Mouse (Mus musculus) midbrain, embryonic 12.5 days (tissue): Measurements from ENCODE around the gene Il16. TPM values are rescaled to one million over a fixed set of nuclear protein-coding genes. Genes with fewer than 3 reads are reported as not detected.
"Not testable (repeated sequence)": the region's sequence is repeated elsewhere in the genome, so short reads cannot be mapped to it uniquely, and the experiment has no call there.

ENCODE experiments used
- ATAC-seq: fragments of 200-750 bp; cut with Nextera tagmentation; 2 replicates; pipeline ENCODE4 v1.8.0; 2017; ENCODE audit warnings: low read depth, moderate TSS enrichment, moderate library complexity; ENCODE audit not compliant: low FRiP score
- H3K27ac ChIP-seq: fragments of 300-500 bp; sonication (generic); replicated peaks from 2 replicates; pipeline ENCODE4 v1.5.1; 2016; ENCODE audit warnings: mild to moderate bottlenecking
- H3K27me3 ChIP-seq: fragments of 300-500 bp; sonication (generic); 2 replicates; pipeline ENCODE4 v1.6.1; 2016; ENCODE audit warnings: mild to moderate bottlenecking
- H3K36me3 ChIP-seq: fragments of 300-500 bp; sonication (generic); 2 replicates; pipeline ENCODE4 v1.6.1; 2016
- H3K4me1 ChIP-seq: fragments of 300-500 bp; sonication (generic); 2 replicates; pipeline ENCODE4 v1.6.1; 2016
- H3K4me2 ChIP-seq: fragments of 300-500 bp; sonication (generic); replicated peaks from 2 replicates; pipeline ENCODE4 v1.6.1; 2016; ENCODE audit warnings: mild to moderate bottlenecking, moderate library complexity
- H3K4me3 ChIP-seq: fragments of 300-500 bp; sonication (generic); 2 replicates; pipeline ENCODE4 v1.5.1; 2016; ENCODE audit warnings: mild to moderate bottlenecking
- H3K9ac ChIP-seq: fragments of 300-500 bp; sonication (generic); replicated peaks from 2 replicates; pipeline ENCODE4 v1.6.1; 2016; ENCODE audit warnings: mild to moderate bottlenecking, moderate library complexity
- H3K9me3 ChIP-seq: fragments of 300-500 bp; sonication (generic); 2 replicates; pipeline ENCODE4 v1.6.1; 2016; ENCODE audit warnings: mild to moderate bottlenecking
- WGBS: fragments of 180-500 bp; shearing (Covaris S2); methylation state at CpG from one replicate; pipeline ENCODE4 v1.1.7; 2016; 5-methylcytosine and 5-hydroxymethylcytosine counted together
- polyA plus RNA-seq: library from polyadenylated mRNA; unstranded; fragments of >200 nt; fragmentation: Nextera tagmentation; extraction: Ambion mirVana; gene quantifications from 2 replicates; pipeline ENCODE4 v1.2.1, GENCODE M21; 2016

Gene Il16
- polyA plus RNA-seq, 1 experiment from 2014 or later, result 1.4 TPM

DNA sequence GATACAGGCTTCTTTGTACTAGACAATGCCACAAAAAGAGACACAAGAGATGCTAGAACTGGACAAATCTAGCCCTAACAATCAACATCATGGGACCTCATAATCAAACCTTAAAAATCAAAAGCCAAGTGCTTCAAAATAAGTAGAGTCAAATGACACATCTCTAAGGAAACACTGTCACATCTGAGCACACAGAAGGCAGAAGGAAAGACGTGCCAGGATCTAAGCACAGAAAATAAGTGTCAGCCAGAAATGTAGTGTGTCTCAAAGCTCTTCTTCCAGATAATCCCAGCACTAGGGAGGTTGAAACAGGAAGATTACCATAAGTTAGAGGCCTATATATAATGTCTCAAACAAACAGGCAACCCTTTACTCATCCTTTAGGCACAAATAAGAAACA, 31.9 kb downstream of the Il16 start:
- 74% methylated on average over 1 of the region's 1 CpGs for WGBS
- no peak for ATAC-seq

DNA sequence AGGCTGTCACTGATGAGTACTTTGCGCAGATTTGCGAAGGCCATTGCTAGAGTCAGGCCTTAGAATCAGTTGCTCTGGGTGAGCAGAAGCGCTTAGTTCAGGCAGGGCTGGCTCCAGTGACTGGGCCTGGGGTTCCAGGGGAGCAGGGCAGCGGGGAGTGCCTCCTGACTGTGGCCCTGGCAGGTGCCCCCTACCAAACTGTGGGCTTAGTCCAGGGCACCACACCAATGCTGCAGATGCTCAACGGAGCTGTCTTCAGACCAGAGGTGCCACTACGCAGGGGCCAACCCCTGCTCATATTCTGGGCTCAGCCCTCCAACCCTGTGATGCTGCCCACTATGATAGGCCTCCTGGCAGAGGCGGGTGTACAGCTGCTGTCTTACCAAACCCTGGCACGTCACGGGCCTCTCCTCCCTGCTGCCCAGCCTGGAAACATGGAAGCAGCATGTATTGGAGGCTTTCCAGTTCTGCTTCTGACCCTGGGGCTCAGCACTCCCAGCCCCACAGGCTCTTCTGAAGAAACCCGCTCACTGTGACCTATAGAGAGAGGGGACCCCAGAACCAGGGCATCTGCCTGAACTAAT, 33.8 kb downstream of the Il16 start:
- not testable (repeated sequence) for H3K4me3 ChIP-seq, H3K4me1 ChIP-seq, H3K27me3 ChIP-seq, H3K4me2 ChIP-seq, ATAC-seq, H3K9ac ChIP-seq, H3K9me3 ChIP-seq, H3K36me3 ChIP-seq, H3K27ac ChIP-seq
- WGBS, result 87% methylated on average over 10 of the region's 10 CpGs

More for the DNA sequence above, 31.9 kb downstream of the Il16 start:
- Histone ChIP-seq H3K4me1 (no peaks in the 10 kb centered on the region), H3K9ac (no peak overlapping the region), H3K4me3 (no peak overlapping the region), H3K4me2 (no peak overlapping the region), H3K27ac (no peak overlapping the region), H3K36me3 (no peaks in the 10 kb centered on the region), H3K9me3 (0 out of 2 replicates have a peak, but pooled peaks cover 4% of the 10 kb centered on the region), H3K27me3 (no peaks in the 10 kb centered on the region)

DNA sequence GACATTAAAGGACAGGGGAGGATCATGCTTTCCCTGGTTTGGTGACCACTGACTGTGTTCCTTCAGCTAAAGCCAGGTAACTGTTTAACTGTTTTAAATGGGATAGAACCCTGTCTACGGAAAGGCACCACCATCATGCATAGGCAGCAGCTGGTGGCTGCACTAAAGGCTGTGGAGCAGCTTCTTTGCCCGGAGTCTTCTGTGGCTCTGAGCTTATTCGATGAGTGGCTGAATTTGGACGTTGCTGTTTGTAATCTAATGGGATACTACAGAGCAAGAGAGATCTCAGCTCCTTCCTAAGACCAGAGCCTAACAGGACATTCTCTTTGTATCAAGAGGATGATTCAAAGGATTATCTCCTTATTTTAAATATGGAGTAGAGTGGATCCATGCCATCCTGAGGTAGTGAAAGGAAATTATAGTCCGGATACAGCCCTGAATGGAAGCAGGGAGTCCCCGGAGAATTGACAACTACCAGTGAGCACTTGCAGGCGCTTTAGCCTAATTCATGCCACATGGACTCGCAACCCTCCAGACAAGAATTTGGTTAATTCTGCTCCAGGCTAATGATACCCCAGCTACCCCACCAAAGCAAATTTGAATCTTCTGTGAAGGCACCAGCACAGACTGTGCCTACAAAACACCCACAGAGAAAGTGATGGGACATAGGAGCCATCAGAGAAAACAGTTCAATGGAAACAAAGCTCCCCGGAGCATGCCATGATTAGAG, 42.3 kb downstream of the Il16 start:
- Histone ChIP-seq H3K4me2 (no peak overlapping the region), H3K4me1 (no peaks in the 10 kb centered on the region), H3K9me3 (no peaks in the 10 kb centered on the region), H3K27ac (no peak overlapping the region), H3K9ac (no peak overlapping the region), H3K27me3 (no peaks in the 10 kb centered on the region), H3K36me3 (no peaks in the 10 kb centered on the region), H3K4me3 (no peak overlapping the region)
- no peak for ATAC-seq
- 73% methylated on average over 9 of the region's 9 CpGs for WGBS

DNA sequence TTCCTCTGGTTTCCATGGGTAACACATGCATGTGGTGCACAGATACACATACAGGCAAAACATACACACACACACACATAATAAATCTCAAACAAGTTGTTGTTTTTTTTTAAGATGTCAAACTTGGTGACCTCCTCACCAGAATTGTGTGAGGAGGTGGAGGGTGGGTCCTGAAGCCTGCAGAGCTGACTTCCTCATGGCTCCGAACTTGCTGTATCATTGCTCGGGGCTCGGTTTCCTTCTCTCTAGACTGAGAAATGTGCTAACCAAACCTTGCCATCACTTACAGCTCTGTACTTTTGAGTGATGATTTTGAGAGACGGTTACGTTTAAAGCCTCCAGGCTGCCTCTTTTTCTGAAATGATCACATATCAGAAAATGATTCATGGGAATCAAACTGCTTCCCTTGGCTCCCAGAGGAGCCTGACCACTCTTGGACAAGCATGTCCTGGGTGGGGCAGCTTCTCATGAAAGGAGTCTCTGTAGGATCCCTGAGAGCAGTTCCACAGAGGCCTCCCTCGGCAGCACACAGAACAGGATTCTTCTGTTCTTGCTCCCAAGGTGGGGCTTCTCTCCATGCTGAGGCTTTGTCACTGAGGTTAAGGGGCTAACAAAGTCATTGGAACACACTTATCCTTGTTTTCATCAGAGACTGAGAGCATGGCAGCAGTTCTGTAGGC, 46.3 kb downstream of the Il16 start:
- H3K27ac ChIP-seq, result no peak overlapping the region
- no peak overlapping the region for H3K4me3 ChIP-seq
- H3K27me3 ChIP-seq, result no peaks in the 10 kb centered on the region
- H3K9me3 ChIP-seq, result no peaks in the 10 kb centered on the region
- H3K9ac ChIP-seq, result no peak overlapping the region
- no peak overlapping the region for H3K4me2 ChIP-seq
- no peaks in the 10 kb centered on the region for H3K4me1 ChIP-seq
- ATAC-seq, result no peak
- 81% methylated on average over 6 of the region's 6 CpGs for WGBS
- H3K36me3 ChIP-seq, result no peaks in the 10 kb centered on the region

DNA sequence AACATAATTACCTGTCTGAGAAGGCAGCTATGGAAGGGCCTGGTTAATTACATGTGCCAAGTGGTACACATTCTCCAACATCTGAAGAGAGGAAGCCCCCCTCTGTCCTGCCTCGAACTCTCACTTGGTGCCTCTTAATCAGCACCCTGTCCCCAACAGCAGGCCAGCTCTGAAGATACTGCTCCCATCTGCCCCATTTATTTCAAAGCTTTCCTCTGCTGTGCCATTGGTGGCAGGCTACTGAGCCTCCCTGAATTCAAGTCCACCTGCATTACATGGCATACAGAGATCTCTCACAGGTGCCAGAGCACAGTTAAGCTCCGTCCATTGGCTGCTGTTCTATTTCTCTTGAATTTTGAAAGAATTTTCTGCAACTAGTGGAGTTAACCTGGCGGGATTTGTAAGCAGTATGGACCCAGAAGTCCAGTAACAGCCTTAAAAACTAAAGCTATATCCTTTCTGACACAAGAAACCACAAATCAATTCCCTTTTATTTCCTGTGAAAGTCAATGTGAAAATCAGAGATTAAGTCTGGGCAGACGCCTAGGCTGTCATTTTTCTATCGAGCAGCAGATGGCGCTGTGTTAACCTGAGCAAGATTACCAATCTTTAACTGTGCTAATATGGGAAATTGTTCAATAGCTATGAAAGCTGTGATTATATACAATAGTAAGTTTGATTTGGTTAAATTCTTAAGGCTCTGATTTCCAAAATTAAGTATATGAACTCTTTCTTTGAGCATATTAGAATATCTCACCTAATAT, 49.9 kb downstream of the Il16 start:
- no peaks in the 10 kb centered on the region for H3K9me3 ChIP-seq
- WGBS, result 31% methylated on average over 6 of the region's 6 CpGs
- H3K4me3 ChIP-seq, result no peak overlapping the region
- no peaks in the 10 kb centered on the region for H3K4me1 ChIP-seq
- no peak overlapping the region for H3K27ac ChIP-seq
- no peak for ATAC-seq
- H3K9ac ChIP-seq, result no peak overlapping the region
- no peak overlapping the region for H3K4me2 ChIP-seq
- H3K36me3 ChIP-seq, result no peaks in the 10 kb centered on the region
- no peaks in the 10 kb centered on the region for H3K27me3 ChIP-seq

DNA sequence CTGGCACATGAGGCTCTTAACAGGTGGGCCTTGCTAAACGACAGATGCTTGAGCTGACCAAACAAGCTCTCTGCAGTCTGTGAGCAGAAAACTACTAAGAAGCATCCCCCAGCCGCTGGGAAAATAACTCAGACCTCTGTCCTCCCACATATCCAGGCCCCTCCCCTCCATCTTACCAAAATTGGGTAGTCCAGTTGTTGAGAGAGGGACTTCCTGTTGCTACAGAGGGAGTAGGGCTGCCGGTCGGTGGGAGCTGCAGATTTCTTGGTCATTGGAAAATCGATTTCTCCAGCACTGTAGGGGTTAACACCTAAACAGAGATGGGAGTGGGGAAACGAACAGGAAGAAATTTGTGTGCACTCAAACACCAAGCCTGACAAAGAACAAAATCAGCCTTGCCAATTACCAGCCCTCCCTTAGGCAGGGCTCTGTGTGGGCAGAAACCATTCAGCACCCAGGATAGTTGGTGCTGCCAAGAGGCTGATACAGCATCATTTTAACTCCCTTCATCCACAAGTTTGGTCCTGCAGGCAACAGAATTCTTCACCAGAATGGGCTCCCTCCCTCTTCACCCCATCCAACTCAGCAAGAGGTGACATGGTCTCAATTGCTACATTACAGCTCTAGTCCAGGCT, 62.8 kb downstream of the Il16 start:
- Histone ChIP-seq H3K27me3 (no peaks in the 10 kb centered on the region), H3K27ac (no peak overlapping the region), H3K4me1 (no peaks in the 10 kb centered on the region), H3K4me3 (no peak overlapping the region), H3K36me3 (no peaks in the 10 kb centered on the region), H3K9me3 (no peaks in the 10 kb centered on the region), H3K4me2 (no peak overlapping the region), H3K9ac (no peak overlapping the region)
- WGBS, result 53% methylated on average over 6 of the region's 6 CpGs
- no peak for ATAC-seq

DNA sequence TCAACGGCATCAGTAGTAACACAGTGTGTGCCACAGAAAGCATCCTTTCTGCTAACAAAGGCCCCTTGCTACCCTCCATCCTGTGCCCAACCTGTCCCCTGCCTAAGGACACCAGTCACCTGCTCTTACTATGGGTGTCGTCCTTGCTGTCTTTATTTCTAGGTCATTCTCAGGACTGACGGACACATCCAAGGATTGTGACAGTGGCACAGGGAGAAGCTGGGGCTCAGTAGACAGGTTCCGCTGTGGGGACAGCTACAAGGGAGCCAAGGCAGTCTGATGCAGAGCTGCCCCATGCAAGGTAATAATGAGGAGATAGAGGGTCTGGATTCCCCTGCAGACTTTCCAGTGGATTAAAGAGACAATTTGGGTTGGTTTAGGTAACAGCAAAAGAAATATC, 67.0 kb downstream of the Il16 start:
- no peaks in the 10 kb centered on the region for H3K36me3 ChIP-seq
- no peak for ATAC-seq
- no peak overlapping the region for H3K4me3 ChIP-seq
- H3K4me2 ChIP-seq, result no peak overlapping the region
- H3K27me3 ChIP-seq, result no peaks in the 10 kb centered on the region
- H3K4me1 ChIP-seq, result no peaks in the 10 kb centered on the region
- no peak overlapping the region for H3K27ac ChIP-seq
- no peak overlapping the region for H3K9ac ChIP-seq
- H3K9me3 ChIP-seq, result no peaks in the 10 kb centered on the region
- 89% methylated on average over 4 of the region's 4 CpGs for WGBS

DNA sequence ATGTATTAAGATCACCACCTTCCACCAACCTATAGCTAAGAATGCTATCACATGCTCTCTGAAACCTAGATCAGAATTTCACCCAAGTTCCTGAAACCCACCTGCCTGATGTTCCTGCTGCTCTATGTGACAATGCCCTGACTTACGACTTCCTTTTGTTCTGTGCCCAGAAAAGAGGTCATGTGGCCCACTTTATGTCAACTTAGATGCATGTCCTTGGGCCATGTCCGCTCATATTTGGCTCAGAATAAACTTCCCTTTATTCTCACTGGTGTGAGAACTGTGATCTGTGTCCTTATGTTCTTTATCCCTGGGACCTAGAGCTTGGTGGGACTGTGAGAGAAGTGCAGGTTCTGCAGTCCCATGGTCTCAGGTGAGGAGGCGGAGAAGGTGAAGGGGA, 68.2 kb downstream of the Il16 start:
- WGBS, result 80% methylated on average over 3 of the region's 3 CpGs
- ATAC-seq, result no peak
- Histone ChIP-seq H3K4me2 (no peak overlapping the region), H3K27ac (no peak overlapping the region), H3K9ac (no peak overlapping the region), H3K27me3 (no peaks in the 10 kb centered on the region), H3K9me3 (no peaks in the 10 kb centered on the region), H3K4me1 (no peaks in the 10 kb centered on the region), H3K4me3 (no peak overlapping the region), H3K36me3 (no peaks in the 10 kb centered on the region)

DNA sequence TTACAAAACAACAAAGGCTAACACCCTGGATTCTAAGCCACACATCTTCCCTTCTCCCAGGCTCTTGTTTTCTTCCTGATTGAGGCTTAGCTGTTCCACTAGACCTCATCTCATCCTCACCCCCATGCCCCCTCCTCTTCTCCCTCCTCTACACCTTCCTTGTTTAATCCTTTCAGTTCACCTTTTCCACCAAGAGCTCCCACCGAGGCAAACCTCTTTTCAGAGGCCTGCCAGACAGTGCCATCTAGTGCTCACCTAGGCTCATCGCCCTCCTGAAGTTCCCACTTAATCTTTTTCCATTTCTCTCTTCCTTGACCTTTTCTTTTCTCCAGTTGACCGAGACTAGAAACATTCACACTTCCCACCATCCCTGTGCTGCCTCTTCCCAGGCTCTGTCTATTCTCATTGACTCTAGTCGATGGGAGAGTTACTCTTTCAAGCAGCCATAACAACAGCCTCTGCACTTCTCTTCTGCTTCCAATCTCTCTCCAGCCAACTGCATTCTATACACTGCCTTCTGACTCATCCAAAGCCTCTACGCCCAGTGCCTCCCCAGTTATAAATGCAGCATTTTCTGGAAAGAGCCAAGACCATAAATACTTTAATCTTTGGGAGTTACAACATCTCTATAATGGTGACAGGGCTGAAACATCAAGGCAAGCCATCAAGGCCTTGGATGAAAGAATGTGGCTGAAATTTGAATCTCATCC, 69.8 kb downstream of the Il16 start:
- H3K4me1 ChIP-seq, result no peaks in the 10 kb centered on the region
- no peaks in the 10 kb centered on the region for H3K27me3 ChIP-seq
- H3K9ac ChIP-seq, result no peak overlapping the region
- H3K4me2 ChIP-seq, result no peak overlapping the region
- H3K36me3 ChIP-seq, result no peaks in the 10 kb centered on the region
- ATAC-seq, result 0 out of 2 replicates have a peak, but pooled peaks have one; percentile 30
- H3K27ac ChIP-seq, result no peak overlapping the region
- 34% methylated on average over 5 of the region's 5 CpGs for WGBS
- H3K9me3 ChIP-seq, result no peaks in the 10 kb centered on the region
- H3K4me3 ChIP-seq, result no peak overlapping the region

DNA sequence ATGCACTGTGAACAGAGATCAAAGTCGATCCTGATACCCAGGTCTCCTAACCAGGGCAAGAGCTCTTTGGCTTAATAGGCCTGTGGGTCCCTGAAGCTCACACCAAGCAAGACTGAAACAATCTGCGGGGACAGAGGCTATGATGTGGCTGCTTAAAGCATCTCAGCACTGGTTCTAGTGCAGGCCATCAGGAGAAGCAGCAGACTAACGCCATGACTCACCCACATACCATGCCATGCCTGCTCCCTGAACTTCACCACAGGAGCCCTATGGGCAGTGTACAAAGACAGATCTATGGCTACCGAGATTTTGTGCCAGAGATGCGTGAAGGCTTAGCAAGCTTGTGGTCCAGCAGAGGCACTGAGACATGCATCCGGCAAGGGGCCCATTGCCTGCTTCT, 74.0 kb downstream of the Il16 start:
- H3K36me3 ChIP-seq, result no peaks in the 10 kb centered on the region
- ATAC-seq, result no peak
- no peaks in the 10 kb centered on the region for H3K4me1 ChIP-seq
- WGBS, result 88% methylated on average over 6 of the region's 6 CpGs
- no peak overlapping the region for H3K27ac ChIP-seq
- H3K9ac ChIP-seq, result no peak overlapping the region
- no peaks in the 10 kb centered on the region for H3K27me3 ChIP-seq
- no peak overlapping the region for H3K4me3 ChIP-seq
- H3K4me2 ChIP-seq, result no peak overlapping the region
- no peaks in the 10 kb centered on the region for H3K9me3 ChIP-seq

DNA sequence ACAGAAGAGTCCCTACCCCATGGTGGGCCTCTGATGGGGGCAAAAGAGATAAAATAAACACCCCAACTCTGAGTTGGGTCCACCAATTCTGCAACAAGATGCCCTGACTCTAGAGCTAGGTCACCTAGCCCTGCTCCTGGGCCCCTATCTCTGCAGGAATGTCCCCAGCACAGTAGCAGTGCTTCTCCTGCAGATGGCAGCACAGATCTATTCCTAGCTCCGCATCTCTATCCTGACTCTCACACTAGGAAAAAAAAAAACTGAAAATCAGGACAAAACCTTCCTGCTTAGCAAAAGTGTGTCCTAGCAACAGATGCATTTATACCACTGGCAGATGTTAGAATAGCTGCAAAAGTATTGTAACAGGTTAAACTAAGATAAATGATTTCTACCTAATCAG, 76.8 kb downstream of the Il16 start:
- Histone ChIP-seq H3K4me2 (no peak overlapping the region), H3K9me3 (no peaks in the 10 kb centered on the region), H3K4me1 (no peaks in the 10 kb centered on the region), H3K9ac (no peak overlapping the region), H3K36me3 (no peaks in the 10 kb centered on the region), H3K4me3 (no peak overlapping the region), H3K27ac (no peak overlapping the region), H3K27me3 (no peaks in the 10 kb centered on the region)
- peak; percentile 47; the same call in 1 of the 2 replicates for ATAC-seq
- WGBS, result 22% methylated on average over 1 of the region's 1 CpGs
